Mouse (Mus musculus) adrenal gland, adult 2 months (tissue): ENCODE data around the gene Recql5. TPM values are rescaled to one million over a fixed set of nuclear protein-coding genes. Genes with fewer than 3 reads are reported as not detected.
A peak's percentile ranks its signal among the peaks of the same experiment; 100 is the strongest.

Source experiments
- DNase-seq: peaks from one replicate; pipeline ENCODE4 v3.0.0; 2021
- polyA plus RNA-seq: library from polyadenylated mRNA; depleted of rRNA; stranded (reverse); fragments of >200 nt; gene quantifications from 2 replicates; pipeline ENCODE4 v1.2.3, GENCODE M21; 2012
- total RNA-seq, 2 experiments: library from RNA; stranded (reverse); gene quantifications; 2 replicates each; pipeline ENCODE4 v1.2.3; 2021

The Recql5 gene
- total and polyA plus RNA-seq, 3 experiments = 20.8 to 28.3 (median 25.4) TPM

GRCm38 (mm10) chr11:115939690-115940329, 6.5 kb upstream of the Recql5 start:
- peak; percentile 41 for DNase-seq

GRCm38 (mm10) chr11:115933747-115934110, 452 bp upstream of the Recql5 start:
- DNase-seq = no peak

- DNase-seq = no peak
Measured at GRCm38 (mm10) chr11:115931235-115931634, 2.0 kb downstream of the Recql5 start.

- no peak for DNase-seq
Measured at GRCm38 (mm10) chr11:115929818-115930217, 3.5 kb downstream of the Recql5 start.

GRCm38 (mm10) chr11:115929031-115929430, 4.2 kb downstream of the Recql5 start:
- DNase-seq = no peak

- DNase-seq = no peak
Measured at GRCm38 (mm10) chr11:115921986-115922385, 11.3 kb downstream of the Recql5 start.

GRCm38 (mm10) chr11:115920110-115920818, 13.0 kb downstream of the Recql5 start:
- no peak for DNase-seq

- DNase-seq = no peak
Measured at GRCm38 (mm10) chr11:115919073-115919472, 14.2 kb downstream of the Recql5 start.

- DNase-seq = no peak
Measured at GRCm38 (mm10) chr11:115918637-115919036, 14.6 kb downstream of the Recql5 start.

GRCm38 (mm10) chr11:115916579-115916978, 16.7 kb downstream of the Recql5 start:
- no peak for DNase-seq

GRCm38 (mm10) chr11:115911632-115912376, 21.5 kb downstream of the Recql5 start, which contains the start of gene Smim6:
TSS of gene Smim6 (plus strand) at chr11:115912017.
- DNase-seq = no peak

- no peak for DNase-seq
Measured at GRCm38 (mm10) chr11:115911134-115911561, 22.1 kb downstream of the Recql5 start.

- no peak for DNase-seq
Measured at GRCm38 (mm10) chr11:115906521-115906920, 26.8 kb downstream of the Recql5 start.

GRCm38 (mm10) chr11:115906116-115906515, 27.2 kb downstream of the Recql5 start:
- peak; percentile 69 for DNase-seq

GRCm38 (mm10) chr11:115904956-115905790, 28.1 kb downstream of the Recql5 start:
- no peak for DNase-seq

GRCm38 (mm10) chr11:115904231-115904955, 28.9 kb downstream of the Recql5 start:
- no peak for DNase-seq

GRCm38 (mm10) chr11:115903384-115904230, 29.7 kb downstream of the Recql5 start:
- no peak for DNase-seq

GRCm38 (mm10) chr11:115902831-115903230, 30.4 kb downstream of the Recql5 start:
- DNase-seq = no peak

GRCm38 (mm10) chr11:115902177-115902576, 31.1 kb downstream of the Recql5 start:
- DNase-seq = no peak
